Mouse (Mus musculus): ENCODE results near the gene Hk1.

DNA sequence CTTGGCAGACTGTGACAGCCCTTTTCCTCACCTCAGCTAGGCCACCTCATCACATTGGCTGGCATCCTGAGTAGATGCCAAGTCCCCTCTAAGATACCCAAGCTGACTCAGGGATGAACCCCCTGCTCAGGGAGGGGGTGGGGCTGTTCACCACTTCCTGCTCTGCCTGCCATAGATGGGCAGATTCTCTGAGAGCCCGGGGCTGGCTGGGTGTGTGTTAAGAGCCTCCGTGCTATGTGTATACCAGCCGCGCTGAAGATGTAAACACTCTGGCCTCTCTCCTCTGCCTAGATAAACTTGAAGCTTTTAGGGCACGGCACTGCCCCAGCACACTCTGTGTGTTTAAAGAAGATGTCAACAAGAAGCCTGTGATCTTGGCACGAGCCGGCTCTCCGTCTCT is 131.9 kb downstream of the Hk1 start:
- TF ChIP-seq CTCF (IDR thresholded peaks at IDR 0.05; ENCODE audit: low read depth, low read length) (no peak), POLR2A (IDR thresholded peaks at IDR 0.05; ENCODE audit: insufficient read depth, low read length) (no peak), EP300 (IDR thresholded peaks at IDR 0.05; ENCODE audit: insufficient read depth, low read depth, low read length) (no peak)

Measured in ES-Bruce4 (cell line).